Mouse (Mus musculus) midbrain, embryonic 10.5 days (tissue): ENCODE results near the gene Slc25a35. TPM values are rescaled to one million over a fixed set of nuclear protein-coding genes. Genes with fewer than 3 reads are reported as not detected.
"Not testable (repeated sequence)": the region's sequence is repeated elsewhere in the genome, so short reads cannot be mapped to it uniquely, and the experiment has no call there.

Experiments
- DNase-seq: peaks from one replicate; pipeline ENCODE4 v3.0.0-alpha.2; 2017; ENCODE audit warnings: low spot score
- H3K27ac ChIP-seq: fragments of 300-500 bp; sonication (generic); replicated peaks from 2 replicates; pipeline ENCODE4 v1.5.1; 2016; ENCODE audit warnings: mild to moderate bottlenecking
- H3K27me3 ChIP-seq: fragments of 300-500 bp; sonication (generic); 2 replicates; pipeline ENCODE4 v1.6.1; 2016; ENCODE audit warnings: low read depth, mild to moderate bottlenecking; ENCODE audit not compliant: poor library complexity, severe bottlenecking
- H3K36me3 ChIP-seq: fragments of 300-500 bp; sonication (generic); 2 replicates; pipeline ENCODE4 v1.6.1; 2016; ENCODE audit warnings: mild to moderate bottlenecking, moderate library complexity
- H3K4me1 ChIP-seq: fragments of 300-500 bp; sonication (generic); 2 replicates; pipeline ENCODE4 v1.6.1; 2016
- H3K4me3 ChIP-seq: fragments of 300-500 bp; sonication (generic); 2 replicates; pipeline ENCODE4 v1.5.1; 2016; ENCODE audit warnings: mild to moderate bottlenecking, moderate library complexity
- H3K9me3 ChIP-seq: fragments of 300-500 bp; sonication (generic); replicated peaks from 2 replicates; pipeline ENCODE4 v1.6.1; 2016; ENCODE audit warnings: mild to moderate bottlenecking
- WGBS: fragments of 180-500 bp; shearing (Covaris S2); methylation state at CpG from one replicate; pipeline ENCODE4 v1.1.7; 2016; 5-methylcytosine and 5-hydroxymethylcytosine counted together
- polyA plus RNA-seq: library from polyadenylated mRNA; unstranded; fragments of >200 nt; fragmentation: Nextera tagmentation; extraction: Ambion mirVana; gene quantifications from 2 replicates; pipeline ENCODE4 v1.2.1, GENCODE M21; 2016

Slc25a35 gene
- polyA plus RNA-seq, 1 experiment from 2014 or later, result 2.1 TPM

DNA sequence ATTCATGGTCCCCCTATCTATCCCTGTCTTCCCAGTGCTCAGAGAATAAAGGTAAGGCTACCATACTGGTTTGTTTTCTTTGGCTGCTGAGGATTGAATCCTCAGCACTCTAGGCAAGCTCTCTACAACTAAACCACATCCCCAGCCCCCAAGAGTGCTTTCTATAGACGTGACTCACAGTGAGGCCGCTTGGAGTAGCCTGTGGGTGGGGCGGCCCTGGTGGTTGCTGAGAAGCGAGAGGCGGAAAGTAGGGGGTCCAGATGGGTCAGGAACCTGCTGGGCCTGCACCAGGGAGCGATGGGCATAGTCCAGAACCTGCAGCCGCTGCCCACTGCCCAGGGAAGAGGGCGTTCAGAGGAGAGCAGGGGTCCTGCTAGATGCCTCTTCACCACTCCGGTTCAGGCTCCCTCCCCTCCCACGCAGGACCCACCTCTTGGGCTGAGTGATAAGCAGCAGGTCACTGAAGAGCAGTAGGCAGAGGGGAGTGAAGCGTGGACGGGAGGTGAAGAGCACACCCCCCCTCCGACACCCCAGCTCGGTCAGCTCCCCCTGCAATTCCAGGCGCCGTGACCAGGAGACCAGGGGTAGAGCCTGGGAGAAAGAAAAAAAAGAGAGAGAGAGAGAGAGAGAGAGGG is 21.0 kb upstream of the Slc25a35 start:
- Histone ChIP-seq H3K36me3 (no peaks in the 10 kb centered on the region), H3K4me3 (peak overlapping the region; percentile 28), H3K27me3 (peaks cover 49% of the 10 kb centered on the region), H3K4me1 (peaks cover 12% of the 10 kb centered on the region), H3K27ac (no peak overlapping the region), H3K9me3 (no peaks in the 10 kb centered on the region)
- no peak for DNase-seq
- WGBS, result 6% methylated on average over 14 of the region's 16 CpGs

DNA sequence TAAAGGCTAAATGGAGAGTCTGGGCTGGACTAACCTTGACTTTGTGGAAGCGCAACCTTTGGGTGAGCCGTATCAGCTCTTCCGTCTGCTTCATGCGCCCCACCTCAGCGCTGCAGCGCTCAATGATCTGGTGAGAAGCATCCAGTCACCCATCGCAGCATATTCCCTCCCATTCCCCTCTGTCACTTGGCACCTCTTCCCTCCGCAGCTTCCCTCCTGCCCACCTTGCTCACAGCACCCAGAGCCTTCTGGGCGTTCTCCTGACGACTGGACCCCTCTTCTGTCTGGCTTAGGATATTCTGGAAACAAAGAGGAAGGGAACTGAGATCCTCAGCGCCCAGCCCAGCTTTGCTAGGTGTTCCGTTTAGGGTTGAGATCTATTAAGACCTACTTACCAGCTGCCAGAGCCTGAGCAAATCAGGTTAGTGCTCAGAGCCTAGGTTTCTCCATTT is 20.4 kb upstream of the Slc25a35 start:
- WGBS, result 7% methylated on average over 12 of the region's 12 CpGs
- H3K36me3 ChIP-seq, result no peaks in the 10 kb centered on the region

DNA sequence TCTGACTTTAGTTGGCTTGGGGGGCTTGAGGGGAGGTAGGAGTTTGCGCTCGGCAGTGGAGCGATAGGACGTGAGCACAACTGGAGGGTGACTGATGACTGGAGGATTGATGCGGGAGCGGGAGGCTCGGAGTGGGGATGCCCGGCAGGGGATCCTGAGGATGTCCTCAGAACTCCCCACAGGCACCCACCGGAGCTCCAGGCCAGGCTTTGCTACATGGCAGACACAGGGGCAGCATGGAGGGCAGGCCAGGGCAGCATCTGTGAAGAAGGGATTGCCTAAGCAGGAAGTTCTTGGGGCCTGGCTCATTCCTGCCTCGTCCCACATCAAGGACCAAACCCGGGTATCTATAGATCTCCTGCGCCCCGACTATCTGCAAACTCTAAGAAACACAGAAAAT is 14.0 kb upstream of the Slc25a35 start:
- 7% methylated on average over 13 of the region's 13 CpGs for WGBS
- no peak for DNase-seq
- H3K4me3 ChIP-seq, result peak overlapping the region; percentile 56
- peaks cover 32% of the 10 kb centered on the region for H3K4me1 ChIP-seq
- no peaks in the 10 kb centered on the region for H3K36me3 ChIP-seq
- H3K9me3 ChIP-seq, result no peaks in the 10 kb centered on the region
- H3K27me3 ChIP-seq, result peaks cover 76% of the 10 kb centered on the region
- peak overlapping the region; percentile 46; the same call in 1 of the 2 replicates for H3K27ac ChIP-seq

More for the DNA sequence above, 20.4 kb upstream of the Slc25a35 start:
- H3K27ac ChIP-seq, result no peak overlapping the region
- DNase-seq, result peak; percentile 15
- H3K9me3 ChIP-seq, result no peaks in the 10 kb centered on the region
- H3K4me1 ChIP-seq, result peaks cover 12% of the 10 kb centered on the region
- H3K4me3 ChIP-seq, result peak overlapping the region; percentile 28
- peaks cover 55% of the 10 kb centered on the region for H3K27me3 ChIP-seq

DNA sequence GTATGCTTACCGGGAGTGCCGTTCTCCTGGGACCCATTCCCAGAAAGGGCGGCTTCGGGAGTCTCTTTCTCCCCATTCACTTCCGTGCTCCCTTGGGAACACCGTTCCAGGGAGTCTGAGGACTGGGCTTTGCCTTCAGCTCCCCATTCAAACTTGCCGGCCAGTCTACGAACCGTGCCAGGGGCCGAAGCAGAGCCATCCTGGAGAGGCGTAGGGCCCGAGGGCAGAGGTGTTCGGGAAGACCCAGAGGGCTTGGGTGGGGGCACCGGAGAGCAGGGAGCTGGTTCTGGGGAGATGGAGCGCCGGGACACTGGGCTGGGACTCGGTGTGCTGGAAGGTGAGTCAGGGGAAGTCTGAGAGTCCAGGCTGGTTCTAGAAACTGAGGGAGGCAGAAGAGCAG is 13.5 kb upstream of the Slc25a35 start:
- DNase-seq, result peak; percentile 35
- Histone ChIP-seq H3K4me1 (peaks cover 32% of the 10 kb centered on the region), H3K36me3 (no peaks in the 10 kb centered on the region), H3K4me3 (peak overlapping the region; percentile 56), H3K9me3 (no peaks in the 10 kb centered on the region), H3K27me3 (peaks cover 74% of the 10 kb centered on the region), H3K27ac (peak overlapping the region; percentile 77)
- under 1% methylated on average over 17 of the region's 17 CpGs for WGBS

DNA sequence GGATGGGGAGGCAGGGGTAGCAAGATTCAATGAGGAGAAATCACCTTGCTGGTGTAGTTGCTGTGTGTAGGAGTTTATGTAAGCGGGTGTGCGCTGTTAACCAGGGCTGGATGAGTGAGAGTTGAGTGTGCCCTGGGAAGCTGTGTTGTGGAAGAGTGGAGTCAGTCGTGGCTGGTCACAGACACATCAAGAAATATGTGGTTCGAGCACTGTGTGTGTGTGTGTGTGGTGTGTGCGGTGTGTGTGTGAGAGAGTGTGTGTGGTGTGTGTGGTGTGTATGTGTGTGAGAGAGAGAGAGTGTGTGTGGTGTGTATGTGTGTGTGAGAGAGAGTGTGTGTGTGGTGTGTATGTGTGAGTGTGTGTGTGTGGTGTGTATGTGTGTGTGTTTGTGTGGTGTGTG is 12.5 kb upstream of the Slc25a35 start:
- peaks cover 70% of the 10 kb centered on the region for H3K27me3 ChIP-seq
- WGBS, result 63% methylated on average over 5 of the region's 5 CpGs
- DNase-seq, result no peak

DNA sequence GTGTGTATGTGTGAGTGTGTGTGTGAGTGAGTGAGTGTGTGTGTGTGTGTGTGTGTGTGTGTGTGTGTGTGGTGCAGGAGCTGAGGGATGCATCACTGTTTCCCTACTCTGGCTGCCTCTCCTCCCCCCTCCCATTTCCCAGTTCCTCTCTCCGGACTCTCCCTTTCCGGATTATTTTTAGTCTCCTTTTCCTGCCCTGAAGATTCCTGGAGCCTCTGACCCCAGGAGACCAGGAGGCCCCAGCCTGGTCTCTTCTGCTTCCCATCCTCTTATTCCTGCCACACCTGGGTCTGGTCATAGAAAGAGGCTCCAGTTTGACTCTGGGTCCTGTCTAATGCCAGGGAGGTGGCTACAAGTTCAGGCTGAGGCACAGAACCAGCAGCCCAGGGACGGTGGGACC is 11.8 kb upstream of the Slc25a35 start:
- Histone ChIP-seq H3K4me3 (peak overlapping the region; percentile 29; the same call in 1 of the 2 replicates), H3K27me3 (peaks cover 66% of the 10 kb centered on the region), H3K27ac (no peak overlapping the region), H3K4me1 (peaks cover 30% of the 10 kb centered on the region), H3K9me3 (no peaks in the 10 kb centered on the region), H3K36me3 (no peaks in the 10 kb centered on the region)
- no peak for DNase-seq
- 55% methylated on average over 3 of the region's 3 CpGs for WGBS

More for the DNA sequence above, 12.5 kb upstream of the Slc25a35 start:
- H3K27ac ChIP-seq, result peak overlapping the region; percentile 77; the same call in 1 of the 2 replicates
- no peaks in the 10 kb centered on the region for H3K9me3 ChIP-seq
- H3K36me3 ChIP-seq, result no peaks in the 10 kb centered on the region
- H3K4me1 ChIP-seq, result peaks cover 30% of the 10 kb centered on the region
- H3K4me3 ChIP-seq, result peak overlapping the region; percentile 56

DNA sequence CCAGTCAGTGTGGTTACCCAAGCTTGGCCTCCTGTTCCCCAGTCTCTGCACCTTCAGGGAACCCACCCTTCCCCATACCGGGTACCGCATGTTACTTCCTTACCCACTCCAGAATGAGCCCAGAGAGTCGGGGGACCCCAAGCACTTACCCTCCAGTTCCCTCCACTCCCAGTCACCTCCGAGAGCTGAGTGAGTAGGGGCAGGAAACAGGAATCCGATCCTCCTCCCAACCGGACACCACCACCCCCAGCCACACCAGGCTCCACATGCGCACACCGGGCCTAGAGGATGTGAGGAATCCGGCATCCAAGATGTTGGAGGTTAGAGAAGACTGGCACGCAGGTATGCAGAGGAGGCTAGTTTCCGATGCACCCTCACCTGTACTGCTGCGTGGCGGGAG is 11.2 kb upstream of the Slc25a35 start:
- peak overlapping the region; percentile 29 for H3K4me3 ChIP-seq
- H3K36me3 ChIP-seq, result no peaks in the 10 kb centered on the region
- no peaks in the 10 kb centered on the region for H3K9me3 ChIP-seq
- no peak overlapping the region for H3K27ac ChIP-seq
- DNase-seq, result no peak
- peaks cover 61% of the 10 kb centered on the region for H3K27me3 ChIP-seq
- WGBS, result 28% methylated on average over 13 of the region's 13 CpGs
- H3K4me1 ChIP-seq, result peaks cover 30% of the 10 kb centered on the region

DNA sequence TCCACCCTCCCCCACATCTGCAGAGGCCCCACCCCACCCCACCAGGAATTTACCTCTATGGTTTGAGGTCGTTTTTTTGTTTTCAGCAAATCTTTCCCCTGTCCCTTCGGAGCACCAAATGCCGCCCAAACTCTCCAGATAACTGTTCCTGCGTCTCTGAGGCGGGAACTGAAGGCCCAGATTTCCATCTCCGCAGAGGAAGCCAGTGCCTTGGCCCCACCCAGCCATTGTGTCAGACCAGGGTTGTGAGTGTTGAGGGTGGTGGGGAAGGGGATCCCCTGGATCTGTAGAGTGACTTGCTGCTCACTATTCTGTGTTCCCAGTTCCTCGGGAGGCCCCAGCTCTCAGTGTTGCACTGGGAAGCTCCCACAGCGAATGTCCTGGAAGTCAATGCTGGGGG is 10.6 kb upstream of the Slc25a35 start, which contains the start of gene Arhgef15:
TSS of gene Arhgef15 (minus strand) at position 173 of the 400 bp plus-strand sequence.
- peaks cover 54% of the 10 kb centered on the region for H3K27me3 ChIP-seq
- H3K36me3 ChIP-seq, result no peaks in the 10 kb centered on the region
- no peak for DNase-seq
- WGBS, result 30% methylated on average over 8 of the region's 8 CpGs
- no peak within 1 kb of the TSS for H3K27ac ChIP-seq
- H3K4me1 ChIP-seq, result peaks cover 30% of the 10 kb centered on the region
- H3K4me3 ChIP-seq, result peak within 1 kb of the TSS; percentile 29
- no peaks in the 10 kb centered on the region for H3K9me3 ChIP-seq

DNA sequence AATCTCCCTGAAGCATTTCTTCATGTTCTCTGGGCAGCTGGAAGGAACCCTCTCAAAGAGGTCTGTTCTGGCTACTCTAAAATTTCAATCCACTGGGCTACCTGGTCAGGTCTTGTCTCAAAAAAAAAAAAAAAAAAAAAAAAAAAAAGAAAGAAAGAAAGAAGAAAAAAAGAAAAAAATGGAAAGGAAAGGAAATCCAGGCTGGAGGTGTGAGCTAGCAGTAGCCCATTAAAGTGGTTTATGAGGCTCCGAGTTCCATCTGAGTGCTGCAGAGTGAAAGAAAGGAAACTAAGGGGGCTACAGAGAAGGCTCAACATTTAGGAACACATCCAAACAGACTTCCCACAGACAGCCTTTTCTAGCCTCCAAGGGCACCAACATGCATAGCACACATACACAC is 10.0 kb upstream of the Slc25a35 start:
- H3K27me3 ChIP-seq, result peaks cover 48% of the 10 kb centered on the region

DNA sequence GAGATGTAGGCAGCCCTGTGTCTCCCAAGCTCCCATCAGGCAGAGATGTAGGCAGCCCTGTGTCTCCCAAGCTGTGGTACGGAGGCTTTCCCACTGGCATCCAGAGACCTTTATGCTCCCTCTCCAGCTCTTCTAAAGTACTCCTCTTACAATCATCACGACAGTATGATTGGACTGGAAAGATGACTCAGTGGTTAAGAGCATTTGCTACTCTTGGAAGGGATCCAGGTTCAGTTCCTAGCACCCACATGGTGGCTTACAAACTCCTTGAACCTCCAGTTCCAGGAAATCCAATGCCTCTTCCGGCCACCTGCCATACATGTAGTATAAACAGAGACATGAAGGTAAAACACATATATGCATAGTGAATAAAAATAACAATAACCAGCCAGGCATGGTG is 6.3 kb upstream of the Slc25a35 start:
- no peak overlapping the region for H3K27ac ChIP-seq
- H3K27me3 ChIP-seq, result peaks cover 17% of the 10 kb centered on the region
- WGBS, result 76% methylated on average over 3 of the region's 3 CpGs
- DNase-seq, result no peak
- peaks cover 5% of the 10 kb centered on the region; the same call in 1 of the 2 replicates for H3K4me1 ChIP-seq
- no peaks in the 10 kb centered on the region for H3K36me3 ChIP-seq
- H3K9me3 ChIP-seq, result no peaks in the 10 kb centered on the region
- no peak overlapping the region for H3K4me3 ChIP-seq

More for the DNA sequence above, 10.0 kb upstream of the Slc25a35 start:
- Histone ChIP-seq H3K27ac (no peak overlapping the region), H3K4me1 (peaks cover 30% of the 10 kb centered on the region), H3K4me3 (no peak overlapping the region), H3K9me3 (no peaks in the 10 kb centered on the region), H3K36me3 (no peaks in the 10 kb centered on the region)
- WGBS, result 91% methylated on average over 1 of the region's 1 CpGs
- DNase-seq, result no peak

DNA sequence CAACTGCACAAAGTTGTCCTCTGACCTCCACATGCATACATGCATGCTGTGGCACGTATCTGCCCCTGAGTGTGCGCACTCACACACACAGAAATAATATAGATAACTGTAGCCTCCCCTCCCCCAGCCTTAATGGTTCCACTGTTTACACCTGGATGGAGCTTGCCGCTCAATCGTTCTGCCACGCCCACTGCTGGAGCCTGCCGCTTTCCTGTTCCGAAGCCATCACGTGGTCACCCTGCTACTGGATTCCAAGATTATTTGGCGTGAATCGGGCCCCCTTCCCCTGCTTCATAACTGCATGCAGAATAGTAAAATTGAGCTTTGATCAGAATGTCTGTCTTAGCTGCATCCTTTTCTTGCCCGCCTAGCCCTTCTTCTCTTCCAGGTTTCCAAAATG is 5.8 kb upstream of the Slc25a35 start:
- not testable (repeated sequence) for DNase-seq, H3K4me3 ChIP-seq, H3K27ac ChIP-seq, H3K36me3 ChIP-seq, H3K9me3 ChIP-seq, H3K4me1 ChIP-seq
- peaks cover 17% of the 10 kb centered on the region for H3K27me3 ChIP-seq
- WGBS, result 30% methylated on average over 11 of the region's 11 CpGs

DNA sequence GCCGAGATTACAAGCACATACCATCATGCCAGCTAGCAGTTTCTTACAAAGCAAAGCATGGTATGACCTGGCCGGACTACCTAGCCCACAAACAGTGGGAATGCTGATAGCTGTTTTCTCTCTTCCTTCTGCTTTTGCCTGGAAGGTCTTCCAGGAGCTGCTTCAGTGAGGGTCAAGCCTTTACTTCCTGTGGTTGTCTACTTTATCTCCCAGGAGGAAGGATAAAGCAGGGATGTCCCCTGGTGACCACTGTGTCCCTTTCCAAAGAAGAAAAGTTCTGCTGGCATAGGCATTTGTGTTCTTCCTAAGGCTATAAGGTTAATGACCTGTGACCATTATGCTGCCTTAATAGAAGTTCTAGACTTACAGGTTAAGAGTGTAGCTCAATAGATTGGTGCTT is 4.5 kb upstream of the Slc25a35 start:
- H3K36me3 ChIP-seq, result no peaks in the 10 kb centered on the region
- H3K27me3 ChIP-seq, result peaks cover 13% of the 10 kb centered on the region
- DNase-seq, result no peak
- H3K4me3 ChIP-seq, result no peak overlapping the region
- no peak overlapping the region for H3K27ac ChIP-seq
- WGBS, result 81% methylated on average over 2 of the region's 2 CpGs
- peaks cover 15% of the 10 kb centered on the region for H3K4me1 ChIP-seq
- no peaks in the 10 kb centered on the region for H3K9me3 ChIP-seq

DNA sequence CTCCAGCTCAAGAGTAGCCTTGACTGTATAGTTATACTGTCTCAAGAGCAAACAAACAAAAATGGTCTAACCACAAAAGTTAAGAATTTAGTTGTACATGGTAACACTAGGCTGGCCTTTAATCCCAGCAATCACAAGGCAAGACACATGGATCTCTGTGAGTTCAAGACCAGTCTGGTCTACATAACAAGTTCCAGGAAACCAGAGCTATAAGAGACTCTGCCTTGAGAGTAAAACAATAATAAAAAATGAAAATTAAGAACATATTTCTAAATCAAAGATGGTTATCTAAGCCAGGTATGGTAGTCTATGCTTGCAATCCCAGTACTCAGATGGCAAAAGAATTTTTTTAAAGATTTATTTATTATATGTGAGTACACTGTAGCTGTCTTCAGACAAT is 2.9 kb upstream of the Slc25a35 start:
- DNase-seq, result no peak
- H3K27ac ChIP-seq, result no peak overlapping the region
- no peaks in the 10 kb centered on the region for H3K9me3 ChIP-seq
- H3K4me1 ChIP-seq, result peaks cover 21% of the 10 kb centered on the region
- peaks cover 22% of the 10 kb centered on the region for H3K27me3 ChIP-seq
- H3K4me3 ChIP-seq, result no peak overlapping the region
- H3K36me3 ChIP-seq, result no peaks in the 10 kb centered on the region
